Mouse (Mus musculus) lung, postnatal 0 days (tissue): ENCODE measurements around the gene Npy.

ENCODE experiments used
- CTCF ChIP-seq: IDR thresholded peaks from 2 replicates; pipeline ENCODE4 v1.5.1; 2016; ENCODE audit warnings: antibody characterized with exemption, mild to moderate bottlenecking
- EP300 ChIP-seq: IDR thresholded peaks from 2 replicates; pipeline ENCODE4 v1.6.1; 2016; ENCODE audit warnings: antibody characterized with exemption, mild to moderate bottlenecking, control low read depth

GRCm38 (mm10) chr6:49792524-49792923 is 30.0 kb upstream of the Npy start:
- TF ChIP-seq EP300 (no peak), CTCF (no peak)
